Mouse (Mus musculus): ENCODE measurements around the gene Gm20662. TPM values are rescaled to one million over a fixed set of nuclear protein-coding genes. Genes with fewer than 3 reads are reported as not detected.
A peak's percentile ranks its signal among the peaks of the same experiment; 100 is the strongest.

Gene Gm20662
- polyA plus RNA-seq, 1 experiment from 2014 or later = 0.13 TPM

DNA sequence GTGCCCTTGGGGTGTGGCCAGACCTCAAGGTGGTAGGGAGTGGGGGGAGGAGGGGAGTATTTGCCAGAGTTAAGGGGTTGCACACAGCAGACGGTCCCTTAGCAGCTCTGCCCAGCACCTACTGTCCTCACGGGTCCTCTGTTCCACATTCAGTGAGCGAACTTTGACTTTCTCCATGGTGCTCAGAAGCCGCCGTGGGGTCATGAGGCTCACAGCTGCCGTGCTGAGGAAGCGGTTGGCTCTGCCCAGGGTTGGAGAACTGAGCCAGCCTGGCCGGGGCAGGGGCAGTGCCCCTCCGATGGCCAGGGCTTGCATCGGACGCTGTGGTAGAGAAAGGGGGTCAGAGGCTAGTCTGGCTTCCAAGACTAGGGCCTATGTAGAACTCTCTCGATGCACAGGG is 67.2 kb downstream of the Gm20662 start:
- H3K36me3 ChIP-seq (ENCODE audit: control insufficient read depth, insufficient read depth, low read length) = peaks cover 6% of the 10 kb centered on the region; the same call in 1 of the 2 replicates
- no peaks in the 10 kb centered on the region for H3K4me1 ChIP-seq (ENCODE audit: control insufficient read depth, insufficient read depth, low read length)
- H3K27ac ChIP-seq (ENCODE audit: low read depth, low read length) = no peak overlapping the region
- no peak overlapping the region for H3K4me3 ChIP-seq (ENCODE audit: low read depth, low read length)
- H3K4me2 ChIP-seq (ENCODE audit: low read depth) = no peak overlapping the region
- no peaks in the 10 kb centered on the region for H3K9me3 ChIP-seq (ENCODE audit: control insufficient read depth, low read length)
- ATAC-seq (ENCODE audit: insufficient read depth, low FRiP score, low TSS enrichment) (no peak), DNase-seq (ENCODE audit: low spot score) (no peak)
- no peak overlapping the region for H3K9ac ChIP-seq (ENCODE audit: low read length)
- no peaks in the 10 kb centered on the region for H3K27me3 ChIP-seq (ENCODE audit: control insufficient read depth, insufficient read depth, low read length)
- 89% methylated on average over 12 of the region's 12 CpGs for WGBS

- peak; percentile 60 for DNase-seq (ENCODE audit: low spot score)
- 60% methylated on average over 5 of the region's 5 CpGs for WGBS
These were observed 69.4 kb downstream of the Gm20662 start for GRCm38 (mm10) chr9:108065491-108066011.

GRCm38 (mm10) chr9:108067199-108067598 is 71.0 kb downstream of the Gm20662 start:
- WGBS = 87% methylated on average over 7 of the region's 7 CpGs
- no peak overlapping the region for H3K4me3 ChIP-seq (ENCODE audit: low read depth, low read length)
- H3K4me1 ChIP-seq (ENCODE audit: control insufficient read depth, insufficient read depth, low read length) = no peaks in the 10 kb centered on the region
- DNase-seq (ENCODE audit: low spot score) (no peak), ATAC-seq (ENCODE audit: insufficient read depth, low FRiP score, low TSS enrichment) (no peak)
- H3K4me2 ChIP-seq (ENCODE audit: low read depth) = no peak overlapping the region
- H3K36me3 ChIP-seq (ENCODE audit: control insufficient read depth, insufficient read depth, low read length) = peaks cover 4% of the 10 kb centered on the region; the same call in 1 of the 2 replicates
- H3K27ac ChIP-seq (ENCODE audit: low read depth, low read length) = no peak overlapping the region
- no peaks in the 10 kb centered on the region for H3K9me3 ChIP-seq (ENCODE audit: control insufficient read depth, low read length)
- no peaks in the 10 kb centered on the region for H3K27me3 ChIP-seq (ENCODE audit: control insufficient read depth, insufficient read depth, low read length)
- no peak overlapping the region for H3K9ac ChIP-seq (ENCODE audit: low read length)

More at GRCm38 (mm10) chr9:108065491-108066011, 69.4 kb downstream of the Gm20662 start:
- Histone ChIP-seq H3K36me3 (ENCODE audit: control insufficient read depth, insufficient read depth, low read length) (peaks cover 4% of the 10 kb centered on the region; the same call in 1 of the 2 replicates), H3K9ac (ENCODE audit: low read length) (no peak overlapping the region), H3K4me1 (ENCODE audit: control insufficient read depth, insufficient read depth, low read length) (no peaks in the 10 kb centered on the region), H3K27me3 (ENCODE audit: control insufficient read depth, insufficient read depth, low read length) (no peaks in the 10 kb centered on the region), H3K27ac (ENCODE audit: low read depth, low read length) (no peak overlapping the region), H3K9me3 (ENCODE audit: control insufficient read depth, low read length) (no peaks in the 10 kb centered on the region), H3K4me3 (ENCODE audit: low read depth, low read length) (no peak overlapping the region), H3K4me2 (ENCODE audit: low read depth) (no peak overlapping the region)
- ATAC-seq (ENCODE audit: insufficient read depth, low FRiP score, low TSS enrichment) = no peak

DNA sequence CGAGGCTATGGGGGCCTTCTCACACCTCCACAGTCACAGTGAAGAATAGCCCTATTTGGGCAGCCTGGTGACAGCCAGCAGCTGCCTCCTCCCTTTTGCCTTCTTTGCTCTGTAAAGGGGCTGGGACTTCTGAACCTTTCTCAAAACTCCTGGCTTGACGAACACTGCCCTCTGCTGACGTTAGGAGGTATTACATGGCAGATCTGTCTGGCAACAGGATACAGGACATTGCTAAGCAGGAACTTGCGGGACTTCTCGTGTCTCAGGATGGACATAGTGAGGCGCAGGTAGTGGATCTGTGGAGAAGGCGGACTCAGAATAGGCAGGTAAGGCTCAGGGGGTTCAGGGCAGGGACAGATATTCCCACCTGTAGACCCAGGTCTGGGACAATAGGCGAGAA is 71.8 kb downstream of the Gm20662 start:
- Histone ChIP-seq H3K36me3 (ENCODE audit: control insufficient read depth, insufficient read depth, low read length) (peaks cover 4% of the 10 kb centered on the region; the same call in 1 of the 2 replicates), H3K4me1 (ENCODE audit: control insufficient read depth, insufficient read depth, low read length) (no peaks in the 10 kb centered on the region), H3K4me2 (ENCODE audit: low read depth) (no peak overlapping the region), H3K9me3 (ENCODE audit: control insufficient read depth, low read length) (no peaks in the 10 kb centered on the region), H3K27me3 (ENCODE audit: control insufficient read depth, insufficient read depth, low read length) (no peaks in the 10 kb centered on the region), H3K27ac (ENCODE audit: low read depth, low read length) (no peak overlapping the region), H3K9ac (ENCODE audit: low read length) (no peak overlapping the region), H3K4me3 (ENCODE audit: low read depth, low read length) (no peak overlapping the region)
- 20% methylated on average over 8 of the region's 8 CpGs for WGBS
- DNase-seq (ENCODE audit: low spot score) (peak; percentile 82), ATAC-seq (ENCODE audit: insufficient read depth, low FRiP score, low TSS enrichment) (no peak)

- H3K4me1 ChIP-seq (ENCODE audit: control insufficient read depth, insufficient read depth, low read length) = no peaks in the 10 kb centered on the region
- H3K9ac ChIP-seq (ENCODE audit: low read length) = no peak overlapping the region
- no peak for ATAC-seq (ENCODE audit: insufficient read depth, low FRiP score, low TSS enrichment)
These were observed 72.9 kb downstream of the Gm20662 start for GRCm38 (mm10) chr9:108069007-108069406.

GRCm38 (mm10) chr9:108069529-108069928 is 73.4 kb downstream of the Gm20662 start:
- 96% methylated on average over 7 of the region's 7 CpGs for WGBS
- no peaks in the 10 kb centered on the region for H3K27me3 ChIP-seq (ENCODE audit: control insufficient read depth, insufficient read depth, low read length)
- no peaks in the 10 kb centered on the region; the same call in 1 of the 2 replicates for H3K36me3 ChIP-seq (ENCODE audit: control insufficient read depth, insufficient read depth, low read length)
- no peaks in the 10 kb centered on the region for H3K9me3 ChIP-seq (ENCODE audit: control insufficient read depth, low read length)
- H3K4me3 ChIP-seq (ENCODE audit: low read depth, low read length) = no peak overlapping the region
- no peak overlapping the region for H3K9ac ChIP-seq (ENCODE audit: low read length)
- H3K4me1 ChIP-seq (ENCODE audit: control insufficient read depth, insufficient read depth, low read length) = no peaks in the 10 kb centered on the region
- ATAC-seq (ENCODE audit: insufficient read depth, low FRiP score, low TSS enrichment) = no peak
- no peak overlapping the region for H3K4me2 ChIP-seq (ENCODE audit: low read depth)
- DNase-seq (ENCODE audit: low spot score) = no peak
- H3K27ac ChIP-seq (ENCODE audit: low read depth, low read length) = no peak overlapping the region

More at GRCm38 (mm10) chr9:108069007-108069406, 72.9 kb downstream of the Gm20662 start:
- 85% methylated on average over 9 of the region's 9 CpGs for WGBS
- Histone ChIP-seq H3K4me3 (ENCODE audit: low read depth, low read length) (no peak overlapping the region), H3K9me3 (ENCODE audit: control insufficient read depth, low read length) (no peaks in the 10 kb centered on the region), H3K4me2 (ENCODE audit: low read depth) (no peak overlapping the region), H3K27ac (ENCODE audit: low read depth, low read length) (no peak overlapping the region), H3K36me3 (ENCODE audit: control insufficient read depth, insufficient read depth, low read length) (peaks cover 2% of the 10 kb centered on the region; the same call in 1 of the 2 replicates), H3K27me3 (ENCODE audit: control insufficient read depth, insufficient read depth, low read length) (no peaks in the 10 kb centered on the region)
- no peak for DNase-seq (ENCODE audit: low spot score)

GRCm38 (mm10) chr9:108071801-108072200 is 75.7 kb downstream of the Gm20662 start:
- DNase-seq (ENCODE audit: low spot score) = no peak
- no peak overlapping the region for H3K4me3 ChIP-seq (ENCODE audit: low read depth, low read length)
- no peak for ATAC-seq (ENCODE audit: insufficient read depth, low FRiP score, low TSS enrichment)
- H3K9ac ChIP-seq (ENCODE audit: low read length) = no peak overlapping the region
- 92% methylated on average over 4 of the region's 4 CpGs for WGBS
- no peaks in the 10 kb centered on the region for H3K36me3 ChIP-seq (ENCODE audit: control insufficient read depth, insufficient read depth, low read length)
- no peak overlapping the region for H3K27ac ChIP-seq (ENCODE audit: low read depth, low read length)
- no peaks in the 10 kb centered on the region for H3K27me3 ChIP-seq (ENCODE audit: control insufficient read depth, insufficient read depth, low read length)
- no peak overlapping the region for H3K4me2 ChIP-seq (ENCODE audit: low read depth)
- H3K4me1 ChIP-seq (ENCODE audit: control insufficient read depth, insufficient read depth, low read length) = no peaks in the 10 kb centered on the region
- H3K9me3 ChIP-seq (ENCODE audit: control insufficient read depth, low read length) = no peaks in the 10 kb centered on the region

- Histone ChIP-seq H3K9ac (ENCODE audit: low read length) (no peak overlapping the region), H3K36me3 (ENCODE audit: control insufficient read depth, insufficient read depth, low read length) (no peaks in the 10 kb centered on the region), H3K4me3 (ENCODE audit: low read depth, low read length) (no peak overlapping the region), H3K27me3 (ENCODE audit: control insufficient read depth, insufficient read depth, low read length) (no peaks in the 10 kb centered on the region), H3K4me1 (ENCODE audit: control insufficient read depth, insufficient read depth, low read length) (no peaks in the 10 kb centered on the region), H3K27ac (ENCODE audit: low read depth, low read length) (no peak overlapping the region), H3K4me2 (ENCODE audit: low read depth) (no peak overlapping the region), H3K9me3 (ENCODE audit: control insufficient read depth, low read length) (no peaks in the 10 kb centered on the region)
- 75% methylated on average over 9 of the region's 9 CpGs for WGBS
- no peak for DNase-seq (ENCODE audit: low spot score)
- ATAC-seq (ENCODE audit: insufficient read depth, low FRiP score, low TSS enrichment) = no peak
These were observed 76.4 kb downstream of the Gm20662 start for GRCm38 (mm10) chr9:108072481-108072924.

DNA sequence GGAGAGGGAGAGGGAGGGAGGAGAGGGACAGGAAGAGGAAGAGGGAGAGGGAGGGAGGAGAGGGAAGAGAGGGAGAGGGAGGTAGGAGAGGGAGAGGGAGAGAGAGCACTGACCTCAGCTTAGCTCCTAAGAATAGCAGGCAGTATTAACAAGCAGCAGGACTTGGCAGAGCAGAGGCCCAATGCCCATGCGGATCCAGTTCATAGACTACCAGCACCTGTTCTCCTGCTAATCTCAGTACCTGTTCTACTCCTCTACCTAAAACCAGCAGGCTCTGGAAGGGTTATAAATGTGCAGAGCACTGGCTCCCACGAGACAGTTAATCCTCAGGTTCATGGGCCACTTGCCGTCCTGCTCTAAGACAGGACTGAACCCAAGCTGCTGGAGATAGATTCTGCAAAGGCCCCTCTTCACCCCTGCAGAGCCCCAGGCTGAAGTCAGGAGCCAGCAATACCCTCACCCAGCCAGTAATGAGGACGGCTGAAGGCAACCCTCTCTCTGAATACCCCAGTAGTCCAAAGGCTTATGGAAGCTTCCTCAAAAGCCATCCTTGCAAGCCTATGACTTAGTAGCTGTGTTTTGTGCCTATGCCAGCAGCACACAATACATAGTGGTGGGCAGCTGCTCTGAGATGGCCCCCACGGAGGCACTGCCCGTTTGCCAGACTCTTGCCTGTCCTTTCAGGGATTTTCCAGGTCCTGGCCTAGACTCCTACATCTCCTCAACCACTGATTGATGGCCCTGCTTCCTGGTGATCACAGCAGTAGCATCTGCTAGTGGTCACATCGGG is 77.2 kb downstream of the Gm20662 start:
- ATAC-seq (ENCODE audit: insufficient read depth, low FRiP score, low TSS enrichment) (no peak), DNase-seq (ENCODE audit: low spot score) (no peak)
- Histone ChIP-seq H3K9me3 (ENCODE audit: control insufficient read depth, low read length) (no peaks in the 10 kb centered on the region), H3K4me1 (ENCODE audit: control insufficient read depth, insufficient read depth, low read length) (peaks cover 3% of the 10 kb centered on the region; the same call in 1 of the 2 replicates), H3K27ac (ENCODE audit: low read depth, low read length) (no peak overlapping the region), H3K4me2 (ENCODE audit: low read depth) (no peak overlapping the region), H3K36me3 (ENCODE audit: control insufficient read depth, insufficient read depth, low read length) (no peaks in the 10 kb centered on the region), H3K9ac (ENCODE audit: low read length) (no peak overlapping the region), H3K4me3 (ENCODE audit: low read depth, low read length) (no peak overlapping the region), H3K27me3 (ENCODE audit: control insufficient read depth, insufficient read depth, low read length) (no peaks in the 10 kb centered on the region)
- 70% methylated on average over 7 of the region's 7 CpGs for WGBS
